20 mouse cellular contexts compared by ENCODE assay signal in the genomic region with DNA sequence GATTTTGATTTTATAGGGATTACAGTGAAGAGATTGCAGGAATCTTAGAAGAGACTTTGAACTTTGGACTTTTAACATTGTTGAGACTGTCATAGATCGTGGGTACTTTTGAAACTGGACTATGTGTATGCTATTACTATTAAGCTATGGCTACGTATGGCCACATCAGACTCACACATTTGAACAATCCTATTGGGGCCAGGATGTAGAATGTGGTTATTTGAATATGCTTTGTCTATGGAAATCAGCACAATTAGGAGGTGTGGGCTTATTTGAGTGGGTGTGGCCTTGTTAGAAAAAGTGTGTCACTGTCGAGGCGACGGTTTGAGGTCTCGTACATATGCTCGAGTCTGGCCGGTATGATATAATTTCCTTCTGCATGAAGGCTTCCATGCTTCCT.
DNase-seq lines count a peak whose midpoint lies in the region; ATAC-seq lines count a peak whose summit lies in the region.
"Had no signal": no experiment of that assay in that cellular context is flagged by ENCODE, and none has a peak within 500 bp of the region (broad histone marks: within the 10 kb centered on the region; RNA-seq: fewer than 3 reads in every experiment).

No protein-coding gene starts in this region.

- 0 out of 2 replicates have a peak, but pooled peaks have one; percentile 46 for ATAC-seq in forebrain, embryonic 11.5 days (replicated peaks; ENCODE audit: low FRiP score)
- ATAC-seq in midbrain, embryonic 13.5 days: 0 out of 2 replicates have a peak, but pooled peaks have one; percentile 34
- ATAC-seq in midbrain, embryonic 14.5 days (ENCODE audit: low FRiP score, low TSS enrichment): no peak
- peak; percentile 37; the same call in 1 of the 2 replicates for ATAC-seq in forebrain, embryonic 16.5 days
- no peak for ATAC-seq in megakaryocyte-erythroid progenitor cell, adult 5-6 weeks (replicated peaks; ENCODE audit: low FRiP score, low TSS enrichment, poor library complexity, severe bottlenecking)
- ATAC-seq: activated CD4-positive, CD25-positive, alpha-beta regulatory T cell, adult 4 months; inflammation-experienced regulatory T-cells, adult 6 months; intestine, embryonic 16.5 days had no signal

- 92% methylated on average over 8 of the region's 8 CpGs for WGBS in forebrain, embryonic 11.5 days
- 94% methylated on average over 8 of the region's 8 CpGs for WGBS in forebrain, embryonic 10.5 days
- 92% methylated on average over 8 of the region's 8 CpGs for WGBS in midbrain, embryonic 13.5 days
- 94% methylated on average over 8 of the region's 8 CpGs for WGBS in midbrain, embryonic 14.5 days
- WGBS in forebrain, embryonic 16.5 days: 74% methylated on average over 8 of the region's 8 CpGs

- DNase-seq in forebrain, embryonic 11.5 days (ENCODE audit: low spot score): no peak
- no peak for DNase-seq in forebrain, embryonic 10.5 days (ENCODE audit: extremely low spot score, low spot score)
- no peak for DNase-seq in midbrain, embryonic 14.5 days
- DNase-seq: adrenal gland, adult 8-10 months; adrenal gland, postnatal 25 days; cerebellum, adult 18-20 months; cerebellum, adult 9-10 months; gastrocnemius, postnatal 25 days; heart, adult 18-20 months; heart, postnatal 14 days; heart, postnatal 4 days had no signal

- no peaks in the 10 kb centered on the region for H3K4me1 ChIP-seq in forebrain, embryonic 11.5 days (replicated peaks; ENCODE audit: control insufficient read depth, insufficient read depth, low read length)
- no peaks in the 10 kb centered on the region for H3K4me1 ChIP-seq in forebrain, embryonic 10.5 days
- H3K4me1 ChIP-seq in midbrain, embryonic 13.5 days (replicated peaks): no peaks in the 10 kb centered on the region
- H3K4me1 ChIP-seq in midbrain, embryonic 14.5 days (ENCODE audit: control insufficient read depth, insufficient read depth, low read length): no peaks in the 10 kb centered on the region
- H3K4me1 ChIP-seq in forebrain, embryonic 16.5 days (replicated peaks; ENCODE audit: control insufficient read depth, insufficient read depth, low read length): no peaks in the 10 kb centered on the region
- H3K4me1 ChIP-seq: heart, embryonic 13.5 days had no signal

- H3K9ac ChIP-seq in forebrain, embryonic 11.5 days (ENCODE audit: low read length): no peak overlapping the region
- no peak overlapping the region for H3K9ac ChIP-seq in midbrain, embryonic 13.5 days (replicated peaks)
- no peak overlapping the region for H3K9ac ChIP-seq in midbrain, embryonic 14.5 days (replicated peaks; ENCODE audit: low read length)
- no peak overlapping the region for H3K9ac ChIP-seq in forebrain, embryonic 16.5 days (replicated peaks; ENCODE audit: low read depth, low read length)
- H3K9ac ChIP-seq: heart, embryonic 13.5 days; hindbrain, embryonic 14.5 days had no signal

- no peaks in the 10 kb centered on the region for H3K27me3 ChIP-seq in forebrain, embryonic 11.5 days (ENCODE audit: control insufficient read depth, insufficient read depth, low read length)
- no peaks in the 10 kb centered on the region for H3K27me3 ChIP-seq in forebrain, embryonic 10.5 days (ENCODE audit: poor library complexity, severe bottlenecking)
- no peaks in the 10 kb centered on the region for H3K27me3 ChIP-seq in midbrain, embryonic 13.5 days
- H3K27me3 ChIP-seq in midbrain, embryonic 14.5 days (ENCODE audit: control insufficient read depth, insufficient read depth, low read length): no peaks in the 10 kb centered on the region
- no peaks in the 10 kb centered on the region for H3K27me3 ChIP-seq in forebrain, embryonic 16.5 days (replicated peaks; ENCODE audit: control insufficient read depth, insufficient read depth, low read length)
- H3K27me3 ChIP-seq: heart, embryonic 13.5 days had no signal

- no peaks in the 10 kb centered on the region for H3K9me3 ChIP-seq in forebrain, embryonic 11.5 days (ENCODE audit: control insufficient read depth, low read length)
- H3K9me3 ChIP-seq in forebrain, embryonic 10.5 days: no peaks in the 10 kb centered on the region
- H3K9me3 ChIP-seq in midbrain, embryonic 13.5 days: no peaks in the 10 kb centered on the region
- no peaks in the 10 kb centered on the region for H3K9me3 ChIP-seq in midbrain, embryonic 14.5 days (ENCODE audit: control insufficient read depth, low read length)
- no peaks in the 10 kb centered on the region for H3K9me3 ChIP-seq in forebrain, embryonic 16.5 days (ENCODE audit: control insufficient read depth, low read length)
- H3K9me3 ChIP-seq: heart, embryonic 13.5 days had no signal

- H3K27ac ChIP-seq in forebrain, embryonic 11.5 days (ENCODE audit: low read depth, low read length): no peak overlapping the region
- no peak overlapping the region for H3K27ac ChIP-seq in forebrain, embryonic 10.5 days
- no peak overlapping the region for H3K27ac ChIP-seq in midbrain, embryonic 13.5 days
- H3K27ac ChIP-seq in midbrain, embryonic 14.5 days (replicated peaks; ENCODE audit: low read depth, low read length): no peak overlapping the region
- no peak overlapping the region for H3K27ac ChIP-seq in forebrain, embryonic 16.5 days (ENCODE audit: low read length)
- H3K27ac ChIP-seq: heart, embryonic 13.5 days; hindbrain, embryonic 14.5 days; hindbrain, postnatal 0 days had no signal

- no peaks in the 10 kb centered on the region for H3K36me3 ChIP-seq in forebrain, embryonic 11.5 days (ENCODE audit: control insufficient read depth, insufficient read depth, low read length)
- H3K36me3 ChIP-seq in forebrain, embryonic 10.5 days (replicated peaks): no peaks in the 10 kb centered on the region
- H3K36me3 ChIP-seq in midbrain, embryonic 13.5 days: no peaks in the 10 kb centered on the region
- no peaks in the 10 kb centered on the region for H3K36me3 ChIP-seq in midbrain, embryonic 14.5 days (ENCODE audit: control insufficient read depth, insufficient read depth, low read length)
- H3K36me3 ChIP-seq in forebrain, embryonic 16.5 days (ENCODE audit: control insufficient read depth, insufficient read depth): no peaks in the 10 kb centered on the region
- H3K36me3 ChIP-seq: heart, embryonic 13.5 days had no signal

- no peak overlapping the region for H3K4me3 ChIP-seq in forebrain, embryonic 11.5 days (ENCODE audit: low read depth, low read length)
- H3K4me3 ChIP-seq in forebrain, embryonic 10.5 days: no peak overlapping the region
- no peak overlapping the region for H3K4me3 ChIP-seq in midbrain, embryonic 13.5 days (replicated peaks)
- no peak overlapping the region for H3K4me3 ChIP-seq in midbrain, embryonic 14.5 days (replicated peaks; ENCODE audit: low read depth, low read length)
- H3K4me3 ChIP-seq in forebrain, embryonic 16.5 days (replicated peaks; ENCODE audit: low read length): no peak overlapping the region
- H3K4me3 ChIP-seq: heart, embryonic 13.5 days had no signal

- no peak overlapping the region for H3K4me2 ChIP-seq in forebrain, embryonic 11.5 days (ENCODE audit: low read depth, low read length, severe bottlenecking)
- no peak overlapping the region for H3K4me2 ChIP-seq in midbrain, embryonic 13.5 days (replicated peaks)
- no peak overlapping the region for H3K4me2 ChIP-seq in midbrain, embryonic 14.5 days (ENCODE audit: low read length)
- H3K4me2 ChIP-seq in forebrain, embryonic 16.5 days (ENCODE audit: low read length): no peak overlapping the region
- H3K4me2 ChIP-seq: heart, embryonic 13.5 days; hindbrain, embryonic 14.5 days had no signal

Comparison
In these comparisons a context has a peak if more than half of its experiments do, and no peak if none do; other contexts are left out.
1. ATAC-seq: peak in forebrain, embryonic 11.5 days (single experiment), midbrain, embryonic 13.5 days (single experiment) and forebrain, embryonic 16.5 days (single experiment); none in midbrain, embryonic 14.5 days (single experiment) and megakaryocyte-erythroid progenitor cell, adult 5-6 weeks (single experiment).